Mouse (Mus musculus) adrenal gland, postnatal 0 days (tissue): ENCODE measurements around the gene Gm21095. TPM values are rescaled to one million over a fixed set of nuclear protein-coding genes. Genes with fewer than 3 reads are reported as not detected.

Experiments
- polyA plus RNA-seq: library from polyadenylated mRNA; unstranded; fragments of >200 nt; fragmentation: Nextera tagmentation; extraction: Ambion mirVana; gene quantifications from 2 replicates; pipeline ENCODE4 v1.2.1, GENCODE M21; 2015

The Gm21095 gene
- polyA plus RNA-seq = not detected in 2 replicates

DNA sequence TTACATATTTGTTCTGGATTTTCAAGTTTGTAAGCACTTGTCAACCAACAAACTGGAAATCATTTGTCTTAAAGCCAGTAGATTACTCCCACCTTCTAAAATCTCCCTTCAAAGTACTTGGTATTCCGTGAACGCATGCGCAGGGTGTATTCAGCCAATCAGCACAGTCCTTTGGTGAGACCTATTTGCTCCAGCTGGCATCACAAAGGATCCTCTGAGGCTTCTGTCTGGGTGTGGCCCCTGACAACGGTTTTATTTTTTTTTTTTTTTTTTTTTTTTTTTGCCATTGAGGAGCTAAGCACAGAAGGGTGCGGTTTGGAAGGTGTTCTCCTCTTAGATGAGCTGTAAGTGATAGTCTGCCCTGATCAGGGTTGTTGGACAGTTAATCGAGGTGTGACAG is at the start of gene Gm21095:
TSS of gene Gm21095 (plus strand) at position 301 of the 400 bp plus-strand sequence.

